Mouse (Mus musculus) E14TG2a.4 (cell line): ENCODE results near the gene Gucy2d.

Experiments
- CTCF ChIP-seq: conservative IDR thresholded peaks from 2 replicates; pipeline ENCODE4 v1.5.1; 2014; ENCODE audit warnings: low read length
- NANOG ChIP-seq: IDR thresholded peaks from 2 replicates; pipeline ENCODE4 v1.6.1; 2014; ENCODE audit warnings: borderline replicate concordance, low read length, mixed read lengths
- POU5F1 ChIP-seq: IDR thresholded peaks from 2 replicates; pipeline ENCODE4 v1.6.1; 2014; ENCODE audit warnings: low read length, borderline replicate concordance

DNA sequence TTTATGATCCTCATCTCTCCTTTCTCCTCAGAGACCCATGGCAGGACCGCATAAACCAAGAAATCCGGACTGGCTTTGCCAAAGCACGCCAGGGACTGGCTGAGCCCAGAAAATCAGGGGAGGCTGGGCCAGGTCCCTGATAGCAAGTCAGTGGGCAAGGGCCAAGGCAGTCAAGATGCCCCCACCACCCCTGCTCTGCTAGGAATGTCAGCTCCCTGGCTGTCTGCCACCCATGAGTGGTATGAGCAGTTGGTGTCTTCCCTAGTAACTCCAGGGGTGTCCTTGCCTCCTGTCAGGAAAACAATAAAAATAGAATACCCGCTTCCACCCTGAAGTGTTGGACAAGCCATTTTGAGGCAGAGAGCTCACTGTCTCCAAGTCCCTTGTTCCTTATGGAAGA lies 36.9 kb downstream of the Gucy2d start:
- TF ChIP-seq CTCF: no peak
- no peak for TF ChIP-seq NANOG
- TF ChIP-seq POU5F1: no peak
